Mouse (Mus musculus): ENCODE results near the gene AI481877. TPM values are rescaled to one million over a fixed set of nuclear protein-coding genes. Genes with fewer than 3 reads are reported as not detected.

The AI481877 gene
- polyA plus RNA-seq, 1 experiment: 0.07 TPM

GRCm38 (mm10) chr4:58998688-58999087 is 140.1 kb downstream of the AI481877 start:
- no peak for DNase-seq

DNA sequence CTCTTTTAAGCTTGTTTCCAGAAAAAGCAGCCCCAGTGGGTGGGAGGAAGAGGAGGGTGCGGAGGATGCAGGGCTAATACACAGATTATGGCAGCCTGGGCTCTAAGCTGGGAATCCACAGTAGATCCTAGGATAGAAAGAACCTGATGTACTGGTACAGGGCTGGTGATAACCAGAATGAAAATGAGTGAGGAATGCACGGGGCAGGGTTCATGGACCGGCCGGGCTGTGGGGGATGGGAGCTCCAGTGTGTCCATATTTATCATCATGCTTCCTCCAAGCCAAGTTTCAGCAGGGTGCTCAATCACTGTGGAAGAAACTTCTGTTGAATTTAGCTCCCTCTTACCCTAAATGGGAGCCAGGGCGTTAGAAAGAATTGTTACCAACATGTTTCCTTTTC is 141.7 kb downstream of the AI481877 start:
- H3K4me3 ChIP-seq (replicated peaks; ENCODE audit: extremely low read depth, low read depth, low read length): no peak overlapping the region
- DNase-seq: no peak
- no peaks in the 10 kb centered on the region for H3K4me1 ChIP-seq (ENCODE audit: control insufficient read depth, insufficient read depth, low read length)
- 40% methylated on average over 5 of the region's 5 CpGs for WGBS
- TF ChIP-seq CTCF (IDR thresholded peaks at IDR 0.05; ENCODE audit: insufficient read depth, low read length) (no peak), POLR2A (IDR thresholded peaks at IDR 0.05; ENCODE audit: borderline replicate concordance, extremely low read depth, low read depth, low read length) (no peak)

More at GRCm38 (mm10) chr4:58998688-58999087, 140.1 kb downstream of the AI481877 start:
- TF ChIP-seq CTCF (IDR thresholded peaks at IDR 0.05; ENCODE audit: insufficient read depth, low read length): no peak
- TF ChIP-seq POLR2A (IDR thresholded peaks at IDR 0.05; ENCODE audit: borderline replicate concordance, extremely low read depth, low read depth, low read length): no peak
- Histone ChIP-seq H3K4me3 (replicated peaks; ENCODE audit: extremely low read depth, low read depth, low read length) (no peak overlapping the region), H3K4me1 (ENCODE audit: control insufficient read depth, insufficient read depth, low read length) (no peaks in the 10 kb centered on the region)
- 94% methylated on average over 1 of the region's 1 CpGs for whole genome bisulfite sequencing

- Histone ChIP-seq H3K4me1 (ENCODE audit: control insufficient read depth, insufficient read depth, low read length) (no peaks in the 10 kb centered on the region), H3K4me3 (replicated peaks; ENCODE audit: extremely low read depth, low read depth, low read length) (no peak overlapping the region)
- 61% methylated on average over 8 of the region's 8 CpGs for WGBS
- TF ChIP-seq POLR2A (IDR thresholded peaks at IDR 0.05; ENCODE audit: borderline replicate concordance, extremely low read depth, low read depth, low read length): no peak
- no peak for TF ChIP-seq CTCF (IDR thresholded peaks at IDR 0.05; ENCODE audit: insufficient read depth, low read length)
- DNase-seq: no peak
Measured at GRCm38 (mm10) chr4:58995251-58995693, 143.5 kb downstream of the AI481877 start.

- Histone ChIP-seq H3K4me3 (replicated peaks; ENCODE audit: extremely low read depth, low read depth, low read length) (no peak within 1 kb of the TSS), H3K4me1 (ENCODE audit: control insufficient read depth, insufficient read depth, low read length) (no peaks in the 10 kb centered on the region)
- TF ChIP-seq CTCF (IDR thresholded peaks at IDR 0.05; ENCODE audit: insufficient read depth, low read length) (no peak), POLR2A (IDR thresholded peaks at IDR 0.05; ENCODE audit: borderline replicate concordance, extremely low read depth, low read depth, low read length) (no peak)
- no peak for DNase-seq
- WGBS: 68% methylated on average over 4 of the region's 4 CpGs
Measured at GRCm38 (mm10) chr4:58994762-58995161, 144.0 kb downstream of the AI481877 start, which contains the start of gene Dnajc25. Gene Dnajc25, plus strand, starts transcription at chr4:58995062.

Other genes with a start within 250 kb of the AI481877 start
- gene Ecpas, start 226.2 kb downstream of the AI481877 start, polyA plus RNA-seq (2012; rRNA removed): 14.4 and 20.9 TPM in 2 replicates
- gene Zkscan16, start 195.4 kb downstream of the AI481877 start, polyA plus RNA-seq (2012; rRNA removed): not detected in 2 replicates
- 6.7 and 23.7 TPM in 2 replicates for gene Ptgr1, start 151.9 kb downstream of the AI481877 start, polyA plus RNA-seq (2012; rRNA removed)
- 3.6 and 4.7 TPM in 2 replicates for gene Dnajc25, start 143.9 kb downstream of the AI481877 start, polyA plus RNA-seq (2012; rRNA removed)
- 1.7 TPM in 1 of 2 replicates, not detected in the other for gene Gm20503, start 135.8 kb downstream of the AI481877 start, polyA plus RNA-seq (2012; rRNA removed)
- 15.1 and 16.9 TPM in 2 replicates for gene Gng10, start 103.9 kb downstream of the AI481877 start, polyA plus RNA-seq (2012; rRNA removed)
- 28.7 and 42.2 TPM in 2 replicates for gene Ugcg, start 50.3 kb upstream of the AI481877 start, polyA plus RNA-seq (2012; rRNA removed)

Data from lung, adult 2 months (tissue).